Mouse (Mus musculus) midbrain, embryonic 16.5 days (tissue): ENCODE data around the gene Csf1. TPM values are rescaled to one million over a fixed set of nuclear protein-coding genes. Genes with fewer than 3 reads are reported as not detected.
A peak's percentile ranks its signal among the peaks of the same experiment; 100 is the strongest.

Experiments
- ATAC-seq: fragments of 200-750 bp; cut with Nextera tagmentation; 2 replicates; pipeline ENCODE4 v1.8.0; 2017; ENCODE audit warnings: moderate TSS enrichment
- H3K27ac ChIP-seq: fragments of 300-500 bp; sonication (generic); 2 replicates; pipeline ENCODE4 v1.5.1; 2014; ENCODE audit warnings: mild to moderate bottlenecking, low read length, mixed read lengths
- H3K27me3 ChIP-seq: fragments of 300-500 bp; sonication (generic); 2 replicates; pipeline ENCODE4 v1.6.1; 2014; ENCODE audit warnings: low read depth, low read length, mixed read lengths; ENCODE audit not compliant: control insufficient read depth, insufficient read depth
- H3K36me3 ChIP-seq: fragments of 300-500 bp; sonication (generic); 2 replicates; pipeline ENCODE4 v1.6.1; 2014; ENCODE audit warnings: mild to moderate bottlenecking, low read length, moderate library complexity, mixed read lengths; ENCODE audit not compliant: control insufficient read depth, insufficient read depth
- H3K4me1 ChIP-seq: fragments of 300-500 bp; sonication (generic); 2 replicates; pipeline ENCODE4 v1.6.1; 2014; ENCODE audit warnings: mild to moderate bottlenecking, low read length, mixed read lengths; ENCODE audit not compliant: control insufficient read depth, insufficient read depth
- H3K4me2 ChIP-seq: fragments of 300-500 bp; sonication (generic); 2 replicates; pipeline ENCODE4 v1.6.1; 2014; ENCODE audit warnings: mild to moderate bottlenecking, low read length, mixed read lengths
- H3K4me3 ChIP-seq: fragments of 300-500 bp; sonication (generic); 2 replicates; pipeline ENCODE4 v1.5.1; 2014; ENCODE audit warnings: low read depth, mild to moderate bottlenecking, low read length, moderate library complexity, mixed read lengths
- H3K9ac ChIP-seq: fragments of 300-500 bp; sonication (generic); 2 replicates; pipeline ENCODE4 v1.6.1; 2014; ENCODE audit warnings: low read depth, low read length, mixed read lengths
- H3K9me3 ChIP-seq: fragments of 300-500 bp; sonication (generic); replicated peaks from 2 replicates; pipeline ENCODE4 v1.6.1; 2014; ENCODE audit warnings: mild to moderate bottlenecking, low read length, mixed read lengths; ENCODE audit not compliant: control insufficient read depth, poor library complexity, severe bottlenecking
- WGBS: fragments of 180-500 bp; shearing (Covaris S2); extraction: QIAGEN DNeasy Blood & Tissue Kit; methylation state at CpG from one replicate; pipeline ENCODE4 v1.1.7; 2014; 5-methylcytosine and 5-hydroxymethylcytosine counted together
- polyA plus RNA-seq: library from polyadenylated mRNA; unstranded; fragments of >200 nt; fragmentation: Nextera tagmentation; extraction: Ambion mirVana; gene quantifications from 2 replicates; pipeline ENCODE4 v1.2.1, GENCODE M21; 2015

The Csf1 gene
- polyA plus RNA-seq, 1 experiment from 2014 or later = 6.3 TPM

GRCm38 (mm10) chr3:107707239-107707638, 53.0 kb downstream of the Csf1 start:
- ATAC-seq = no peak
- Histone ChIP-seq H3K4me3 (no peak overlapping the region), H3K9ac (no peak overlapping the region), H3K4me2 (no peak overlapping the region), H3K27me3 (no peaks in the 10 kb centered on the region), H3K4me1 (no peaks in the 10 kb centered on the region), H3K36me3 (no peaks in the 10 kb centered on the region), H3K9me3 (no peaks in the 10 kb centered on the region), H3K27ac (no peak overlapping the region)
- 91% methylated on average over 4 of the region's 4 CpGs for WGBS

- no peaks in the 10 kb centered on the region for H3K36me3 ChIP-seq
- no peak for ATAC-seq
- H3K27me3 ChIP-seq = no peaks in the 10 kb centered on the region
- H3K9me3 ChIP-seq = no peaks in the 10 kb centered on the region
- no peak overlapping the region for H3K4me2 ChIP-seq
- H3K9ac ChIP-seq = no peak overlapping the region
- H3K4me3 ChIP-seq = no peak overlapping the region
- H3K27ac ChIP-seq = no peak overlapping the region
- H3K4me1 ChIP-seq = no peaks in the 10 kb centered on the region
- 78% methylated on average over 2 of the region's 2 CpGs for WGBS
Measured at GRCm38 (mm10) chr3:107706164-107706563, 54.1 kb downstream of the Csf1 start.

- no peak overlapping the region for H3K4me3 ChIP-seq
- H3K27ac ChIP-seq = no peak overlapping the region
- no peak overlapping the region for H3K9ac ChIP-seq
- no peaks in the 10 kb centered on the region for H3K27me3 ChIP-seq
- WGBS = 89% methylated on average over 1 of the region's 1 CpGs
- H3K4me2 ChIP-seq = no peak overlapping the region
- no peaks in the 10 kb centered on the region for H3K36me3 ChIP-seq
- no peaks in the 10 kb centered on the region for H3K4me1 ChIP-seq
- ATAC-seq = no peak
- H3K9me3 ChIP-seq = no peaks in the 10 kb centered on the region
Measured at GRCm38 (mm10) chr3:107704371-107704705, 55.9 kb downstream of the Csf1 start.

- WGBS = 77% methylated on average over 7 of the region's 7 CpGs
- Histone ChIP-seq H3K9me3 (no peaks in the 10 kb centered on the region), H3K27ac (no peak overlapping the region), H3K4me1 (no peaks in the 10 kb centered on the region), H3K27me3 (no peaks in the 10 kb centered on the region), H3K4me3 (no peak overlapping the region), H3K36me3 (no peaks in the 10 kb centered on the region), H3K9ac (no peak overlapping the region), H3K4me2 (no peak overlapping the region)
- no peak for ATAC-seq
Measured at GRCm38 (mm10) chr3:107703675-107704370, 56.4 kb downstream of the Csf1 start.

- Histone ChIP-seq H3K4me1 (peaks cover 1% of the 10 kb centered on the region; the same call in 1 of the 2 replicates), H3K36me3 (no peaks in the 10 kb centered on the region), H3K9ac (no peak overlapping the region), H3K4me3 (no peak overlapping the region), H3K4me2 (no peak overlapping the region), H3K9me3 (no peaks in the 10 kb centered on the region), H3K27ac (no peak overlapping the region), H3K27me3 (no peaks in the 10 kb centered on the region)
- 83% methylated on average over 1 of the region's 1 CpGs for WGBS
- no peak for ATAC-seq
Measured at GRCm38 (mm10) chr3:107701767-107702394, 58.4 kb downstream of the Csf1 start.

GRCm38 (mm10) chr3:107700625-107701024, 59.6 kb downstream of the Csf1 start:
- WGBS = 90% methylated on average over 2 of the region's 2 CpGs
- H3K36me3 ChIP-seq = no peaks in the 10 kb centered on the region
- no peaks in the 10 kb centered on the region for H3K27me3 ChIP-seq
- no peak for ATAC-seq
- H3K27ac ChIP-seq = no peak overlapping the region
- H3K4me1 ChIP-seq = peaks cover 3% of the 10 kb centered on the region; the same call in 1 of the 2 replicates
- H3K9me3 ChIP-seq = no peaks in the 10 kb centered on the region
- H3K4me2 ChIP-seq = no peak overlapping the region
- H3K9ac ChIP-seq = no peak overlapping the region
- H3K4me3 ChIP-seq = no peak overlapping the region

- Histone ChIP-seq H3K4me3 (no peak overlapping the region), H3K9me3 (no peaks in the 10 kb centered on the region), H3K27me3 (no peaks in the 10 kb centered on the region), H3K9ac (peak overlapping the region; percentile 36; the same call in 1 of the 2 replicates), H3K36me3 (no peaks in the 10 kb centered on the region), H3K4me2 (peak overlapping the region; percentile 48), H3K4me1 (peaks cover 33% of the 10 kb centered on the region), H3K27ac (no peak overlapping the region)
- WGBS = 49% methylated on average over 3 of the region's 3 CpGs
- no peak for ATAC-seq
Measured at GRCm38 (mm10) chr3:107696910-107697309, 63.4 kb downstream of the Csf1 start.

- Histone ChIP-seq H3K4me3 (peak within 1 kb of the TSS; percentile 92), H3K27me3 (no peaks in the 10 kb centered on the region), H3K36me3 (no peaks in the 10 kb centered on the region), H3K9me3 (no peaks in the 10 kb centered on the region), H3K9ac (peak within 1 kb of the TSS; percentile 94), H3K4me1 (peaks cover 39% of the 10 kb centered on the region), H3K27ac (peak within 1 kb of the TSS; percentile 95), H3K4me2 (peak within 1 kb of the TSS; percentile 97)
- under 1% methylated on average over 77 of the region's 93 CpGs for WGBS
- peak; percentile 99 for ATAC-seq
Measured at GRCm38 (mm10) chr3:107695948-107696881, 64.1 kb downstream of the Csf1 start, which contains the start of gene Ahcyl1. TSS of gene Ahcyl1 (minus strand) at chr3:107696560.
